Mouse (Mus musculus) thymus, postnatal 36 days (tissue): ENCODE measurements at regions not wholly inside any gene's neighbourhood (a gene's known extent, or its start where the extent isn't known, plus 50 kb on each side); places are given as distances from the start of the nearest gene placed in this dataset.

Experiments
- DNase-seq, 2 experiments: peaks; one replicate each; pipeline ENCODE4 v3.0.0; 2022; ENCODE audit warnings: mixed read lengths in 2 of 2

DNA sequence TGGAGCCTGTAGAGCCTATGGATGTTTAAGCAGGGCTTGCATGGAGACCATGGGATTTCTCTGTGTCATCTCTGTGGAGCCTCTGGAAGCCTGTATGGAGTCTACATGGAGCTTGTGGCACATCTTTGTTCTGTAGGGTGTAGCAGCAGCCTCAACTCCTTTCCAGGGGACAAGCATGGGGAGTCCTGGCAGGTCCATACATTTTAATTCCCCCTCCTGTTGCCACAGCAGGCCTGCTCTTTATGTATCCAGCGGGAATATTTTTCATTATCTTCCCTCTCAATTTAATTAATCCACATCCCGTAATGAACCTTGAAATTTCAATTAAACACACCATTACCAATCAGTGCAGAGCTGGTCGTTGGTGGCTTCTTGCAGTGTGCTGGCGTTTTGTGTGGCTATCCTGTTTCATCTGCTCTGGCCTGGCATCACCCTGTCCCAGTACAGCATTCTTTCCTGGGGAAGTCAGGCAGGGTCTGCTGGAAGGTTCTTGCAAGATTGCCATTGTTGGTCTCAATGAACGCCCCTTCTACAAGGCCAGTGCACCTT, 81.8 kb upstream of the Hdac4 start:
- no peak for DNase-seq

DNA sequence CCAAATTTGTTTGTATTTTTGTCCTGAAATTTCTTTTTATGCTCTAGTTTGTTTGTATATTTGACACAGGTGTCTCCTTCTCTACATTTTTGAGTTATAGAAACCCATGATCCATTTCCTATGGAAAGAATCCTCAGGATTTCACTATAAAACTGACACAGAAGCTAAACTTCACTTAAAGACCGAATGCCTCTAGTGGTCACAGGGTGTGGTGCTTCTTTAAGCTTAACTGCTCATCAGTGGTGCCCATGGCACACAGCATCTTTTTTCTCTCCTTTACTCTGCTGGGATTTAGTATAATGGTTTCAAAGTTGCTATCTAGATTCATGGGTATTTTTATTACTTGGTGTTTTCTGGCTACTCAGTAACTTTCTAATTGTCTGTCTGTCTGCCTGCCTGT, 79.9 kb upstream of the Hdac4 start:
- no peak for DNase-seq

DNA sequence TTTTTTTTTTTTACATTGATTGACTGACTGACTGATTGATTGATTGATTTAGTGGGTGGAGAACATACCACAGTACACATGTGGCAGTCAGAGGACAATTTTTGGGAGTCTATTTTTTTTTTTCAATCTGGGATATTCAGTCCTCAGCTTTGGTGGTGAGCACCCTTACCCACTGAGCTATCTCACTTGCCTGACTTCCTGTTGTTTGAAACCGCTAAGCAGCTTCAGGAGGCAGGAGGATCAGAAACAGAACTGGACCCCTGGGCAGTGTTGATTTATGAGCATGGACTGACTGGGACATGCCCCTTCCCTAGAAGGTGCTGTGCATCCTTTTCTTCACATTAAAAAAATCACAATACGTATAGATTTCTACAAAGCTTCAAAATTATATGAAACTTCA, 78.3 kb upstream of the Hdac4 start:
- no peak for DNase-seq

DNA sequence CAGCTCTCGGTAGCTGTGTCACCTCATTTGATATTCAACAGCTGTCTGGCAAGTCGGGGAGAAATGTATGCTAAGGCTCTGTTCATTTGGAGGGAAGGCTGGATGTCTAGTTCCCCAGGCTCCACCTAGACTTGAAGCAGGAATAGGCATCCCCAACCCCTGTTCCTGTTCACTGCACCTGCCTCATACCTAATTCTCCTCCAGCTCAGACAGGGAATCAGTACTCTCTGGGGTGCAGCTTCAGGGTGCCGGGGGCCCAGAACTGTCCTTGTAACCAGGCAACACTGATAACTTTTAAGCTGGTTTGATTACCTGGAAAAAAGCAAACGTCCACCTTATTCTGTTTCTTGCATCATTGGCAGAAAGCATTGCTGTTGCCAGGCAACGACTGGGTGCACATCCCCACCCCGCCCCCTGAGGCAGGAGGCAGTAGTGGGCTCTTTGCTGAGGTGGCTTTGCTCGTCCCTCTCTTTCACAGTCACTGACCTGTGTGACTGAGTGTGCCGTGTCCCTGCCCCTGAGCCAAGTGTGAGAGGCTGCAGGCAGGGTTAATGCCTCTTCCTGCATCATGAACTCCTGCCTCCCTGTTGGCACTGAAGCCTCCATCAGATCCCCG, 76.3 kb upstream of the Hdac4 start:
- no peak for DNase-seq

DNA sequence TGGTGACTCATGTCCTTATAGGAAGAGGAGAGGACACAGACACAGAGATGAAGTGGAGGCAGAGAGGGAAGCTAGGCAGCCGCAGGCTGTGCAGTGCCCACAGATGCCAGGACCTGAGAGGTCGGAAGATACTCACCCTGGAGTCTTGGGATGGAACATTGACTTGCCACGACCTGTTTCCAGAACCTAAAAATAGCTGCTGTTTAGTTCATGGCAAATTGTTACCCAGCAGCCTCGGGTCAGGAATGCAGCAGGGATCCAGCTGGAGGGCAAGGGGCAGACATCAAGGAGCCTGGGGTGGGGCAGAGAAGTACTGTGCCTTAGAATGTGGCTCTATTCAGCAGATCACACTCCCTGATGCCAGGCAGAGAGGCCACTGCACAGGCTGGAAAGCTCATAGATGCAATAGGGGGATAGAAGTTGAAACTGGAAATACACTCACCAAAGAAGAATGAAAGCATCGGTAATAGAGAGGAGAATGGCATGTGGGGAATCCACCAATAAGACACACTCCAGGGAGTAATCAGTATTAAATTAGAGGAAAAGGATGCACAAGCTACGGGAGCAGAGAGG, 75.1 kb upstream of the Hdac4 start:
- no peak for DNase-seq

DNA sequence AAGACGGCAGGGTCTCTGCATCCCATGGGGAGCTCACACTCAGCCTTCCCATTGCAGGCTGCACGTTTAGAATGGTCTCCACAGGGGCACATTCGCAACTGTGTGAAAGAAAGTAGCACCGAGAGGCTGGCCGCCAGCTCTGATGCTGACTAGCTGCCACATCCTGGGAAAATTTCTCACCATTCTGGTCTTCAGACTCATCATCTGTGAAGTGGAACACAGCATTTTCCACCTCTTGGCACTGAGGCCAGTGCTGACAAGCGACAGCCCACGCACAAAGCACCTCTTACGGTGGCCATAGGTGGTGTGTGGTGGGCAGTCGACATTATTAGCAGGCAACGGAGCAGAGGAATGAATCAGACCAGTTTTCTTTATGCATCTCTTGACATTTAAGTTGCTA, 74.0 kb upstream of the Hdac4 start:
- no peak for DNase-seq

DNA sequence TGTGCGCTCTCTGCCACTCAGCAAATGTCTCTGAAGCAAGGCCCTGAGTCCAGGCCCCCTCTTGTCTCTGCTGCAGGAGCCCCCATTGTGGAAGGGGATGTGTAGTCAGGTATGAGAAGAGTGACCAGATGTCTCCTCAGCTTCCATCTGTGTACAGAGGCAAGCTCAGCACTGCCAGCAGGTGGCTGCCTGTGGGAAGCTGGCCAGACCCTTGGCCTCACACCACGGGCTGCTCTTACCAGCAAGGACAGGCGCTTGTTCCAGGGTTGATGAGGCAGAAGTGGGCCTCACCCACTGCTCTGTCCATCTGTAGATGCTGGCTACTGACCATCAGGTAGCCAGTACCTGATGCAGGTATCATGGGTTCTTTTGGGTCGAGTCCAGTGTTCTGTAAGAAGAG, 69.4 kb upstream of the Hdac4 start:
- DNase-seq, result no peak

DNA sequence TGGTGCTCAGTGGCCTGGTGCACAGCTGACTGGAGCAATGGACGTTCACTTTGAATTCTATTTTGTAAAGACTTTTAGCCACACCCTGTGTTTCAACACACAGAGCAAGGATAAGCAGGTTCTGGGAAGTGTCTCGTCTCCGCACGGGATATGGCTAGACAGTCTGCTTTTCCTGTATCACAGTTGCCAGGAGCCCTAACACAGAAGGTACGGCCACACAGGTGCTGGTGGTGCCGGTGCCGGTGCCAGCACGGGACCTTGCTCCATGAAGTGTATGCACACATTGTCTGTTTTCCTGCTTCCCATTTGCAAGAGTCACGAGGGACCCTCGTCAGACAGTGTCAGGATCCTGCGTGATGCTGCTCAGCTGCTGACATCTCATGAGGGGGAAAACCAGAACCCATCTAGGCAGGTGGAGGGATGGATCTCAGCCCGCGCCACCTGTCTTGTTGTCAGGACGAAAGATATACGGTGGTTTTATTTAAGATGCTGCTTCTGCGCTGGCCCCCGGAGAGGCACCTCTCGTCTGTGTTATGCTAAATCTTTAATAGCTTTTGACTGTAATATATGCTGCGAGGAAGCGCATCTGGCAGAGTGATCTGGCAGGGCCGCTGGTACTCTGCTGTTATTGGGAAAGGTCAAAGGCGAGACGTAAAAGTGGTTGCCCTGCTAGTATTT, 64.4 kb upstream of the Hdac4 start:
- no peak for DNase-seq

DNA sequence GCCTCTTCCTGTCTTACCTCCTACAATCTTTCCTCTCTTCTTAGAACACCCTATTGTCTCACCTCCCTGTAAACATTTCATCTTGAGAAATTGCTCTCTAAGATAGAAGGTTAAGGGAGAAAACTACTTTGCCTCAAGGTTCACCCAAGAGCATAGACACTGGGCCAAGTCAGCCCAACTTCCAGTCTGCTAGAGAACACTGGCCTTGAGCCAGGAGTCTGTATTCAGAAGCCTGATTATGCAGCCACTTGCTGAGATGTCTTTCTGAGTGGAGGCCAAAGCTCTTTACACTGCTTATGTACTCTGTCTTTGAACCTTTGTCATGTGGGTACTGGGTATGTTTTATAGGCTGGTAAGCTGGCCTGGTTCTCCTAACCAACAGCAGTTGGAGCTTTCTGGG, 62.5 kb upstream of the Hdac4 start:
- DNase-seq, result no peak

DNA sequence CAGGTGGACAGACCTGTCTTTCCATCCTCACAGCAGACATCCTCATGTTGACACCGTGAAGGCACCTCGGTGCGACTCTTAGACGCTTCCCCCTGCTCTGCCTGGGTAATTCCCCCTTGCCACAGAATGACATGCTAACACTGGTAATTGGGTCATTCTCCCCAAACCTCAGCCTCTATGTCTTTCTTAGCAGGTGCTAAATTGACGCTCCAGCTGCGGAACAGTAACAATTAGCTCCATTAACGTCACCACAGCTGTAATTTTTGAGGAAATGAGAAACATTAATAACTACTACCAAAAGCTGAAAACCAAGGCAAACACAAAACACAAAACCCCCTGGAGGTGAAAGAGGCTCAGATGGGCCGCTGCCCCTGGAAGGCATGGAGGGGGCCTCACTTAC, 57.6 kb upstream of the Hdac4 start:
- DNase-seq, result no peak

DNA sequence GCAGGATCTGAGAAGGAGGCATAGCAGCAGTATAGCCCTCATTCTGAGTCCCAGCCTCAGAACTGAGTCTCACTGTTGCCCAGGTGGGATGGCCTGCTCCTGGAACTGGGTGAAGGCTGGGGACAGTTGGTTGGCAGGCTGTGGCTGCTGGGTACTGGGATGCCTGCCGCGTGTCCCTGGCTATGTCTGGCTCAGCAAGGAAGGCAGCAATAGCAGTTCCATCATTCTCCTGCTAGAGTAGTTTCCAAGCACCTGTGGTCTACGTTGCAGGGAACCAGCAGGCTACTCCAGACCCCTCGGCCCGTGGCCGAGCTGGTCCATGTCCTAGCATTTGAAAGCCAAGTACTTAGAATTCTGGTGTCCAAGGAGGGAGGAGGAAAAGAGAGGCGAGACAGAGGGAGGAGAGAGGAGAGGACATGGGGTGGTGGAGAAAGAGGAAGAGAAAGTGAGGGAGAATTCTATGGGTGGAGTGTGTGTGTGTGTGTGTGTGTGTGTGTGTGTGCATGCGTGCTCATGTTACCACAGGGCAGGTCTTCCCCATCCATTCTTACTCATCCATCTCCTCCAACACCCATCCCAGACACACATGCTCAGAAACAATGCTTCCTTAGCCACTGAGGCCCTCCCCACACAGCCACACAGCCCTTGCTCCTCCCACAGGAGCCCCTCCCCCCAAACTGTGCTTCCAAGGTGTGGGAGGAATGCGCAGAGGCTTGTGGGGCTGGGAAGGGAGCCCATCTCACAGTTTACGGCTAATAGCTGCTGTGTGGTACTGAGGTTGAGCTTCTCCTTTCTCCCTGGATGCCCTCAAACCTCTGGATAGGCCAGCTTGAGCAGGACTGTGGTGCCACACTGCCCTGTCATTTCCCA, 55.3 kb upstream of the Hdac4 start:
- DNase-seq, result no peak
